Mouse (Mus musculus): ENCODE measurements around the gene Slc26a6.

DNA sequence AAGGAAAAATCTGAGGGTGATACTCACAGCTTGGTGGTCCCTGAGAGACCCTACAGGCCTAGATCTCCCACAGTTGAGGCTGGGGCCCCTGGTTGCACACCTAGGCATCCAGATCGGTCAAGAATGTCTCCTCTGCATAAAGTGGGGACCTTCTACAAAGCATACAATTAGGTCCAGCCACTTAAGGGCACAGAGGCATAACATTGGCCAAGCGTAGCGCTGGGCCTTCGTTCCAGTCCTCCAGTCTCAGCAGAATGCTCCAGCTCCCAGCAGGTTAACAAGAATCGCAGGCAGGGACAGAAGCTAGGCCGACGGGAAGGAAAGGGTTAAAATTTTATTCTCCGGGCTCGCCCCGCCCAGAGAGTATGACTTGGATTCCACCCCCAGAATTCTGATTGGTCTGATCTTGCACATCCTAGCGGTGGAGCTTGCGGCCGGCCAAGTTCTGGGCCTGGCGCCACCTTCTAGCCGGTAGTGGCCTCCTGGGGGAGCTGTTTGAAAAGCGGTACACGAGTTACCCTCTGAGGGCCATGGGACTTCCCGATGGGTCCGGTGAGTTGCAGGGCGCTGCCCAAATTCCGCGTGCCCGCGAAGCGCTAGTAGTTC lies 655 bp downstream of the Slc26a6 start:
- TF ChIP-seq CTCF (IDR thresholded peaks at IDR 0.05; ENCODE audit: low read depth, low read length) (no peak), POLR2A (IDR thresholded peaks at IDR 0.05; ENCODE audit: borderline replicate concordance, low read depth, low read length) (no peak)
